Mouse (Mus musculus) E14TG2a.4 (cell line): ENCODE measurements around the gene Inafm2.

Experiments used
- CTCF ChIP-seq: conservative IDR thresholded peaks from 2 replicates; pipeline ENCODE4 v1.5.1; 2014; ENCODE audit warnings: low read length
- NANOG ChIP-seq: IDR thresholded peaks from 2 replicates; pipeline ENCODE4 v1.6.1; 2014; ENCODE audit warnings: borderline replicate concordance, low read length, mixed read lengths
- POU5F1 ChIP-seq: IDR thresholded peaks from 2 replicates; pipeline ENCODE4 v1.6.1; 2014; ENCODE audit warnings: low read length, borderline replicate concordance

GRCm38 (mm10) chr2:118745232-118745884 lies at the start of gene Inafm2:
- no peak for TF ChIP-seq CTCF
- no peak for TF ChIP-seq POU5F1
- TF ChIP-seq NANOG = no peak
